Mouse (Mus musculus): ENCODE results near the gene Rpl13a. TPM values are rescaled to one million over a fixed set of nuclear protein-coding genes. Genes with fewer than 3 reads are reported as not detected.
"Not testable (repeated sequence)": the region's sequence is repeated elsewhere in the genome, so short reads cannot be mapped to it uniquely, and the experiment has no call there.

Gene Rpl13a
- total RNA-seq, 1 experiment from 2014 or later: 3,242 TPM

DNA sequence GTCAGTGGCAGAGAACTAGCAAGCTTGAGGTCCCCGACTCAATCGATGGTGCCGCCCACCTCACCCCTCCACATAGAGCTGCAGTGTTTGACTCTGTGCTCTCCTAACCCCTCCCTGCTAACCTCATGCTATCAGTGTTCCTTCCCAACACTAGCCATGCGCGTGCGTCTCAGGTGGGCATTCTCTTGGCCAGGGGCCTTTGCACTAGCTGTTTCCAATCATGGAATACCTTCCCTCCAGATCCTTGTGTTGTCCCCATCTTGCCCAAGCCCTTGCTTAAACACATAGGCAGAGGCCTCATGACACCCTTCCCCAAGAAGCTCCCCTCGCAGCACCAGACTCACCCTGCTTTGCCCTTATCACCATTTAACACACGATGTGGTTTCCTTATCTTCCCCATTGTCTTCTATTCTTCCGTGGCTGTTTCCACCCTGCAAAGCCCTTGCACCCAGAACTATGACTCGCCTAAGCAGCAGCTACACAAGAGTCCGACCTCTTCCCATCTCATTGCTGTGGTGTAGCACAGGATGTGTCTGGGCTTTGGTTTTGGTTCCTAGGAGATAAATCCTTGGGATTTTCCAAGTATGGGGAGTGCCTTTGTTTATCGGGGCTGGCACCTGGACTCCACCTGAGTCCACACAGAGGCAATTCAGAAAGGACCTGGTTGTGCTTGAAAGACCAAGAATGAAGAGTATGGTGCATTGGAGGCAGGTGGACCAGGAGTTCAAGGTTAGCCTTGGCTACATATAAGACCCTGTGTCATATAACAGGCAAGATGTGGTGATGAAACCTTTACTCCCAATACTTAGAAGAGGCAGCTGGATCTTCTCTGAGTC is 8.8 kb upstream of the Rpl13a start:
- ATAC-seq (replicated peaks; ENCODE audit: low read depth, poor library complexity, severe bottlenecking): peak; percentile 79

DNA sequence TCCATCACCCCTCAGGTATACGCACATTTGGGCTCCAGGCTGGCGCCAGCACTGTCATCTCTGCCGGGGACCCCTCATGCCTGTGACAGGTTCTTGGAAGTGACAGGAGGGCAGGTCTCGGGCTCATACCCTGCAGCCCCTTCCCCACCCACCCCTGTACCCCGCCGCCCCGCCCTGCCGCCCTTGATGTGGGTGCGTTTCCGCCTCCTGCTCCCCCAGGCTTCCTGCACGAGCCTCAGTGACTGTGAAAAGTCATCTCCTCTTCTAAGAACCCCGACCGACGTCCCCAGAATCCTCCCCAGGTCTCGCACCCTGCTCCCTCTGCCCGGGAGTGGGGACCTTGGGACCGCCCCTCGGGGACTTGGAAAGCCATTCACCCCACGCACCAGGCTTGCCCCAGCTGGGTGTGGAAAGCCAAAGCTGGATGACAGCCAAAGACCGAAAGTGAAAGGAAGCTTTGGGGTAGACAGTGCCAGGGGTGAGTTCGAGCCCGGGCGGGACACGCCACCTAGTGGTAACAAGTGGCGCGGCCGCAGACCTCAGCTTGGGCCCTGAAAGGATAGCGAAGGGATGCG is 7.5 kb upstream of the Rpl13a start, which contains the start of the genes Gm45713 and Flt3l:
TSS of gene Gm45713 (minus strand) at position 239 of the 575 bp plus-strand sequence.
TSS of gene Flt3l (minus strand) at position 440 of the 575 bp plus-strand sequence.
- peak; percentile 50 for ATAC-seq (replicated peaks; ENCODE audit: low read depth, poor library complexity, severe bottlenecking)

DNA sequence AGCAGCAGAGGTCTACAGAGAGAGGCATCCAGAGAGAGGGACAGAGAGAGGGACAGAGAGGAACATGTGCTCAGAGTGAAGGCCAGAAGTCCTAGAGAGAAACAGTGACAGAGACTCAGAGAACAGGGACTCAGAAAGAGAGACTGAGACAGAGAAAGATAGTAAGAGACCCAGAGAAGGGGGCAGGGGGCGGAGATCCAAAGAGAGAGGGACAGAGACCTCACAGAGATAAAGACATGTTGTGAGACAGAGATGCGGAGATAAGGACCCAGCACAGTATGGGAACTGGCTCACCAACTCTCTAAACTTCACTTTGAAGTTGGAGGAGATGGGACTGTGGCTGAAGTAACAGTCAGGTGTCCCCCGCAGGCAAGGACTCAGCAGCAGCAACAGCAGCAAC is 6.8 kb upstream of the Rpl13a start:
- no peak for ATAC-seq (replicated peaks; ENCODE audit: low read depth, poor library complexity, severe bottlenecking)

DNA sequence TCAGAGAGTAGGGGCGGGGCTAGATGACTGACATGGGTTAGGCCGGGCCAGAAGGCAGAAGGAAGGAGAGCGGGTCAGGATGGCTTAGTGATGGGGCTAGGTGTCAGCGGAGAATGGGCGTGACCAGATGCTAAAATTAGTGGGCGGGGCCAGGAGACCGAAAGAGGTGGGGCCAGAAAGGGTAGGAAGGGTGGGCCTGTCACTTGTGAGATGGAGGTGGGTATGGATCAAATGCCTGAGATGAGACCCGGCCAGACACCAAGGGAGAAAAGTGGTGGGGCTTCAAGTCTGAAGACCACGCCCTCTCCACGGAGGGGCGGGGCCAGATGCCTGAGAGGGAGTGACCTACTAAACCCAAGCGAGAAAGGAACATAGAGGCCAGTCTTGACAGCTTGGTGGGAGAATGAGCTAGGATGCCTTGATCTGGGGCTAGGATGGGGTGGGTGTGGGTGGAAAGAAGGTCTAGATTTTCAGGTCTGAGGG is 6.0 kb upstream of the Rpl13a start:
- peak; percentile 33 for ATAC-seq (replicated peaks; ENCODE audit: low read depth, poor library complexity, severe bottlenecking)

DNA sequence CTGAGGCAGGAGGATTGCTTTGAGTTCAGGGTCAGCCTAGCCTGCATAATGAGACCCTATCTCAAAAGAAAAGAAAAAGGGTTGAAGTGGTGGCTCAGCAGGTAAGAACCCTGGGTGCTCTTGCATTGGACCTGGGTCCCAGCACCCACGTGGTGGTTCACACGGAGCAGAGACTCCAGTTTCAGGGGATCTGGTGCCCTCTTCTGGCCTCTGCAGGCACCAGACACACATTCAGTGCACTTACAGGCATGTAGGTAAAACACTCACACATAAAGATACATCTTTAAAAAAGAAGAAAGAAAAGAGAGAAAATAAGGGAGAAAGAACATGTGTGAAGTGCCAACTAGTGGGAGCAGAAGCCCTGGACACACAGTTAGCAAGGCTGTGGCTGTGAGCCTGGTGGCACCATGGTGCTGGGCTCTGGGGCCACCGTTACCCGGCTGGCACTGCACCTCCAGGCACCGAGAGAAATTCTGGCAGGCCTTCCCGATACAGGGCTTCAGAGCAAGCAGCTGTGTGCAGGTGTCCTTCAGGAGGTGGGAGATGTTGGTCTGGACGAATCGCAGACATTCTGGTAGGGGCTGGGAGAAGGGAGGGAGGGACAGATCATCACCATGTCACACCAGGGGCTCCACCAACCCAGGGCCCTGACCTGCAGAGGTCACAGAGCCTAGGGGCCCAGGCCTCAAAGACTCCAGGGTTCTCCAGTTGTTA is 5.0 kb upstream of the Rpl13a start:
- no peak for ATAC-seq (replicated peaks; ENCODE audit: low read depth, poor library complexity, severe bottlenecking)

DNA sequence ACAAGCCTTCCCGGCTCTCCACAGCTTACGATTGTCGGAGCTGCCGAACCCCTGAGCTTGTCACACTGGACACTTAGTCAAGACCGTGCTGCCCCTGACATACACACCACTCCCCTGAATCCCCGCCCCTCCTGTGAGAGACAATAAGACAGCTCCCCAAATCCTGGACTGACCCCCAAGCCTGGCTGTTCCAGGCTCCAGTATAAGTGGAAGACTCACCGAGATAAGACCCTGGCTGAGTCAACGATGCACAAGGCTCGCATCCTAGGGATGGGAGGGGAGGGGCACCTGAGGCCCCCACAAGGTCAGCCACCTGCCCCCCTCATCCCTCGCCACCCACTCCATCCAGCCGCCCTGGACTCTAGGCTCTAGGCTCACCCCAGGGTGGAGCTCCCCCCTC is 3.3 kb upstream of the Rpl13a start:
- ATAC-seq (replicated peaks; ENCODE audit: low read depth, poor library complexity, severe bottlenecking): no peak

DNA sequence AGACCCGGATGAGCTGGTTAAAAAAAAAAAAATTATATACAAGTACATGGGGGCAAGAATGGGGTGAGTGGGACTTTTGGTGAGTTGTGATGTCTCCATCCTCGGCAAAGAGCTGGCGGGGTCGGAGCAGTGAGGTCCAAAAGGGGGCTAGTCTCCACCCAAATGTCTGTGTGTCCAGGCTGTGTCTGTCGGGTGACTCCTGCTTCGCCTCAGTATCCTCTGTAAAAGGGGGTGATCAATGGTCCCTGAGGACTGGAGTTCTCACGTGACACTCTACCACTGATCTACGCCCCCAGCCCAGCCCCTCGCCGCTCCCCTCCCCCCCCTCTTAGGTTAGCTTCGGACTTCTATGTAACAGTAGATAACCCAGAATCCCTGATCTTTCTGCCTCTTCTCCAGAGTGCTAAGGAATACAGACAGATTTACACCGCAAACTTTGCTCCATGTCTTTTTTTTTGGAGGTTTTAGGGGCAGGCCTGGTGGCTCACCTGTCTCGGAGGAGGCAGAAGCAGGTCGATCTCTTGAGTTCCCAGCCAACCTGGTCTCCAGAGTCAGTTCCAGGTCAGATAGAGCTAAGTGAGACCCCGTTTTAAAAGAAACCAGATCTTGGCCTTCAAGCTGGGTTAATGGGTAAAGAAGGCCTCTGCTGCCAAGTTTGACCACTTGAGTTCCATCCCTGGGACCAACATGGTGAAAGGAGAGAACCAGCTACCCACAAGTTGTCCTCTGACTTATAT is 1.4 kb upstream of the Rpl13a start:
- no peak for ATAC-seq (replicated peaks; ENCODE audit: low read depth, poor library complexity, severe bottlenecking)

DNA sequence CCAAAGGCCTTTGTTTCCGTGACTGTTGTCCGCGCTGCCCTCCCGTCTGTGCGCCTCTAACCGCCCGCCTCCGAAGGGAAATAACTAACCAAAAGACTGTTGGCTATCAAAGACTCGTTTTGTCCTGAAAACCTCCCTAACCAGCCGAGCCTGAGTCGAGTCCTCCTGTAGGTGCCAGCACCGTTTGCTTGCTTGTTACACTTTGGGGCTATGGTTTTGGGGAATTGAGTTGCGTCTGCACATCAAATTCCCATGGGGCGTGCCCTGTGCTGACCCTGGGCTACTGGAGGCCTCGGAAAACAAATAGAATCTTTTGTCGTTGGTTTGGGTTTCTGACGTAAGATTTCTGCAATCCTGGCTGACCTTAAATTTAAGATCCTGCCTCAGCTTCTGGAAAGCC is 757 bp upstream of the Rpl13a start:
- ATAC-seq (replicated peaks; ENCODE audit: low read depth, poor library complexity, severe bottlenecking): peak; percentile 1; the same call in 1 of the 2 replicates

DNA sequence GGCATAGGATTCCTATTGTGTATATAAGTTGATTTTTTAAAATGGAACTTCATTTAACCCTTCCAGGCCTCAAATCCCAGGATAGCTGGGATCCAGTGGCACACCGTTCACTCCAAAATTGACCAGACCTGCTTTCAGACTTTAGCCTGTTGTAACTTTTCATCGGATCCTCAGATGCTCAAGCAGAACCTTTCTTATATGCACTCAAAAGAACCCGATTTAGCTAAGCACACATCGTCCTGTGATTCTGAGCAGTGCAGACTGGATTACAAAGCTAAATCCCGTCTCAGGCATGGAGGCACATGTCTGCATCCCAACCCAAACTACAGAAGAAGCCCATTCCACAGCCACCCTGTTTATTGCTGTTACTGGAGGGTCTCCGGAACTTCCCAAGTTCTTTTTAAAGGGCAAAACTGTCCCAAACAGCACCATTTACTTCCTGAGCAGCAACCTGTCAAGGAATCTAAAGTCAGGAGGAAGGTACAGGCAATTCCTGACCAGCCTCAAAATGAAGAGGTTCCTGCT is 799 bp downstream of the Rpl13a start:
- ATAC-seq (replicated peaks; ENCODE audit: low read depth, poor library complexity, severe bottlenecking): no peak

DNA sequence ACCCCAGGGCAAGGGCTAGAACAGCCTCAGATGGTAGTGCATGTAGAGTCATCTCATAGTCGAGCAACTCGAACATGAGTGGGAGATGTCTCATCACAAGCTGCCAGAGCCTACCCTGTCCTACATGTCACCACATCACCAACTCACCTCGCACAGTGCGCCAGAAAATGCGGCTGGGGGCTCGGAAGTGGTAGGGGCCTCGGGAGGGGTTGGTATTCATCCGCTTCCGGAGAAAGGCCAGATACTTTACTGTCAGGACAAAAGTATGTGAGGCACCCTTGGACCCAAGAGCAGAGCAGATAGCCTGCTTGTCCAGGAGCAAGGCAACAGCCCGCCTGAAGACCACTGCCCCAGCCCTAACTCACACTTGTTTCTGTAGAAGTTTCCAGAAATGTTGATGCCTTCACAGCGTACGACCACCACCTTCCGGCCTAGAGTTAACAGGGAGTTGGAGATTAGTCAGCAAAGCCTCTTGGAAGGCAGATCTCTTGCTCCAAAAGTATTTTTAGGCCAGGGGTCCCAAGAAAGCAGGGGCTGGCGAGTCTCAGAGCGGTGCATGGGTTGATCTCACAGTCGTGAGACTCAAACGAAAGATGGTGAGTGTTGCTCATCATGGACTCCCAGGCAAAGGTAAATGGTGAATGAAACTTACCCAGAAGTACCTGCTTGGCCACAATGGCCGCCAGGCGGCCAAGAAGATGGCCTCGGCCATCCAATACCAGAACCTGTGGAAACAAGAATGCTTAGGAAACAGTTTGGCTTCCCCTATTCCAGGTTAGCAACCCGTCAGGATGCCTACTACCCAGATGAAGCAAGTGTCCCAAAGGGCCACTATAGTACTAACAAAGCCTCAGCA is 1.5 kb downstream of the Rpl13a start:
- ATAC-seq (replicated peaks; ENCODE audit: low read depth, poor library complexity, severe bottlenecking): no peak

DNA sequence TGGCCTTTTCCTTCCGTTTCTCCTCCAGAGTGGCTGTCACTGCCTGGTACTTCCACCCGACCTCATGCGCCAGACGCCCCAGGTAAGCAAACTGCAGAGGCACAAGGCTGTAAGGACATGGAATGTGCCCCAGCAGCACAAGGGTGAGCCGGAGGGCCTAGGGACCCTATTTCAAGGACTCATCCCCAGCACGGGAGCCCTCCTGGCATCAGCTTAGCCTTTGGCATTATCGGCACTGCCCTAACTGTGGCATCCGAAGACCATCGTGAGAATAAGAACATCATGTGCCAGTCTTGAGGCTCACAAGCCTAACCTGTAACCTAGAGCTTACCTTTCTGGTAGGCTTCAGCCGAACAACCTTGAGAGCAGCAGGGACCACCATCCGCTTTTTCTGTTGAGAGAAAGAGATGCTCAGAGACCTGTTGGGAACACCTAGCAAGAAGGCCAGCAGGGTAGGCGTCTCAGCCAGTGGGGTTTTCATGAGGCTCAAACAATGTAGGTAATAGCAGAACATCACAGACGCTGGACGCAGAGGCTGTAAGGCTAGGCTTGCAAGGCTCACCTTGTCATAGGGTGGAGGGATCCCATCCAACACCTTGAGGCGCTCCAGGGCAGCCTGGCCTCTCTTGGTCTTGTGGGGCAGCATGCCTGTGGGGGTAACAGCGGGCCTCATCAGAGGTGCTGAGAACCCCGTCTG is 2.3 kb downstream of the Rpl13a start:
- no peak for ATAC-seq (replicated peaks; ENCODE audit: low read depth, poor library complexity, severe bottlenecking)

DNA sequence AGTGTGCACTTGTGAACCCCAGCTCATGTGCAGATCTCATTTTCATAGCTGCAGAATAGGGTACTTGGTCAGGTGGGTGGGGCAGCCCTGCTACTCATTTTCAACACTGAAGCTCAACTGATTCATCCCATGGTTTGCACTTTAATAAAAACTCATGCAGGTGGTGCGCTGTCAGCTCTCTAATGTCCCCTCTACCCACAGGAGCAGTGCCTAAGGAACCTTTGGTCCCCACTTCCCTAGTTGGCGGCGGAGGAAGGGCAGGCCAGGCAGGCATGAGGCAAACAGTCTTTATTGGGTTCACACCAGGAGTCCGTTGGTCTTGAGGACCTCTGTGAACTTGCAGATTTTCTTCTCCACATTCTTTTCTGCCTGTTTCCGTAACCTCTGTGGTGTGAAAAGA is 2.9 kb downstream of the Rpl13a start:
- ATAC-seq (replicated peaks; ENCODE audit: low read depth, poor library complexity, severe bottlenecking): not testable (repeated sequence)

DNA sequence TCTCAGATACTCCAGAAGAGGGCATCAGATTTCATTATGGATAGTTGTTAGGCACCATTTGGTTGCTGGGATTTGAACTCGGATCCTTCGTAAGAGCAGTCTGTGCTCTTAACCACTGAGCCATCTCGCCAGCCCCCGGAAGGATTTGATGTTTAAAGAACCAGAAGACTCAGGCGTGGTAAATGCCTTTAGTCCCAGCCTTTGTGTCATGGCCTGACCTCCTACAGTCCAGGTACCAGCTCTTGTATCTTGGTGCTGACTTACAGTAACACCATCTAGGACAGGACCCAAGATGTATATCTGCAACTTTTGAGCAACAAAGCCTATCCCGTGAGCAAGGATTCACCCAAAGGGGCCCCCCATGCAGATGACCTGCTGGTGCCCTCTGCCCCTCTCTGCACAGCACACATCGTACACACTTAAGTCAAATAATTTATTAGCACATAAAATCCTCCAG is 3.4 kb downstream of the Rpl13a start:
- no peak for ATAC-seq (replicated peaks; ENCODE audit: low read depth, poor library complexity, severe bottlenecking)

DNA sequence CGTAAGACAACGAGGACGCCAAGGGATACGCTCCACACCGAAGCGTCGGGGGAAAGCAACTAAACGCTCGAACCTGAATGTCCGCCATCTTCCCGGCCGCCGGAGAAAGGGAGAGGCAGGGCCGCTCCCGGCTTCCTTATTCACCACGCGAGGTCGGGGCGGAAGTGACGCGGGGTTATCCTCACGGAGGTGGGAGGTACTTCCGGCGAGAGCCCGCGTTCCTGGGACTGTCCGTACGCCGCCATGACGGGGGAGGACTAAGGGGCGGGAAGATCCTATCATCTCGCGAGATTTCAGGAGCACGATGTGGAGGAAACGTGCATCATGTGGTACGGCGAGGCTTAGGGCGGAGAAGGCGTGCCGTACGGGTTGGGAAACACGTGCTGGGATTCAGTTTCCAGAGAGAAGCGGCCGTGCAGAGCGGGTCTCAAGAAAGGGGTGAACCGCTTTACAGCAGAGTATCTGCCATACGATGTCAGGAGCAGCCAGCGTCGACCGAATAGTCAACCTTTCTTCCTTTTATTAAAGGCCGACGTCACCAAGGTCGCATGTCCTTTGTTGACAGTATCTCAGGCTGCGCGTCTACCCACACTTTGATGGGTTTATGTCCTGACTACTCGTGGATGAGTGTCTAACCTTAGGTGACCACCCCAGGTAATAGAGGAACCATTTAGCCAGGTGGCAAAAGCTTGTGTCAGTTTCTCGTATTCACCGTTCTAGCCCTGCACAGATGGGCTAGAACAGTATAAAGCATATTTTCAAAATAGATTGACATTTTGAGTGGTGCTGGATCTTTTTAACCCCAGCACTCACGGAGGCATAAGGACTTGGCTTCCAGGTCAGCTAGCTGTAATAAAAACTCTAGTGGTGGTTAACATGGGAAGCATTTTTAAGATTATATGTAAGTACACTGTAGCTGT is 4.1 kb downstream of the Rpl13a start, which contains the start of gene Rps11:
TSS of gene Rps11 (minus strand) at position 216 of the 920 bp plus-strand sequence.
- ATAC-seq (replicated peaks; ENCODE audit: low read depth, poor library complexity, severe bottlenecking): peak; percentile 55

DNA sequence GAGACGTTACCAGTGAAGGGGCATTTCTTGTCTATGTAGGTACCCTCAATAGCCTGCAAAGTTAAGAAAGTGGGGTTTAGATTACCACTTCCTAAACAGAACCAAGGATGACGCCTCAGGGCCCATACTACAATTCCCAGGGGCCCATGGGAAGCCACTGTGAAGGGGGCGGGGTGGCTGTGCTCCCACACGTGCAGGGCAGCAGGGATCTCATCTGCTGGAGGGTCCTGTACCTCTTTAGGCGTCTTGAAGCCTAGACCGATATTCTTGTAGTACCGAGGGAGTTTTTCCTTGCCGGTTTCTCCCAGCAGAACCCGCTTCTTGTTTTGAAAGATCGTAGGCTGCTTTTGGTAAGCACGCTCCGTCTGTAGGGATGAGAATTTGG is 5.4 kb downstream of the Rpl13a start:
- ATAC-seq (replicated peaks; ENCODE audit: low read depth, poor library complexity, severe bottlenecking): no peak

DNA sequence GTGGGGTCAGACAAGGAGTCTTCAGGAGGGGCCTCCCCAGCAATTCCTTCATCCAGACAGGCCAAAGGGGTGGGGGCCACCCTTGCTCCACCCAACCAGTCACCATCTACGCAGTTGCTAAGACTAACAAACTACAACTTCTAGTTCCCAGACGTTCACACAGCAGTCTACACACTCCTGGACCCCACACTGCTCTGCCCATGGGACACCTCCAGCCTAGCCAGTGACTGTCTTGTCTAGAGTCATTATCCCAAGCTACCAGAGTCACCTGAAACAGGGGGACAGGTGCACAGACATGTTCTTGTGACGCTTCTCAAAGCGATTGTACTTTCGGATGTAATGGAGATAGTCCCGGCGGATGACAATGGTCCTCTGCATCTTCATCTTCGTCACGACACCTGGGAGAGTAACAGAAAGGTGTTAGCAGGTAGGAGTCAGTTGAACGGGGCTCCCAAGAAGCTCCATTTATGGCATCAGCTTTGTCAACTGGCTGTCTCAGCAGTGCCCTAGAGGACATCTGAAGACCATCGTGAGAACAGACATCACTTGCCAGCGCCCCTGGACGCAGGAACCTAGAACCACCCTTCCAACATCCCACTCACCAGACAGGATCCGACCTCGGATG is 5.9 kb downstream of the Rpl13a start:
- no peak for ATAC-seq (replicated peaks; ENCODE audit: low read depth, poor library complexity, severe bottlenecking)

DNA sequence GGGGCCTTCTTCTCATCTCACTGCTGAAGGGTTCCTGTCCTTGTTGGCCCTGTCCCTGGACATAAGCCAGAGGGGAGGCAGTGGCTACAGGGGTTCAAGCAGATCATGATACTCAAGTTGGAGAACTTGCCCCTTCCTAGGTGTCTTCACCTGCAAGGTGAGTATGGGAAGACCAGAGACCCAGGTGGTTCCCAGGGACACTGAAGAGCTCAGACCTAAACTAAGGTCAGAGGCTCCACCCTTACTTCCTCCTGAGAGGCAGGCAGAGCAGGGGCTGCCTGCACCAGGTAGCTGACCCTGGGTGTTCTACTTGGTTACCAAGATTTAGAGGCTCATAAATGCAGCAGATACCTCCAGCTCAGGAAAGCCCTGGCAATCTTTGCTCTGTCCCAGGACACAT is 6.6 kb downstream of the Rpl13a start:
- no peak for ATAC-seq (replicated peaks; ENCODE audit: low read depth, poor library complexity, severe bottlenecking)
